Mouse (Mus musculus) frontal cortex, postnatal 36 days (tissue): ENCODE measurements around the gene E130308A19Rik.

ENCODE experiments used
- DNase-seq, 2 experiments: peaks; one replicate each; pipeline ENCODE4 v3.0.0; 2022; ENCODE audit warnings: low spot score in 2 of 2

E130308A19Rik gene

DNA sequence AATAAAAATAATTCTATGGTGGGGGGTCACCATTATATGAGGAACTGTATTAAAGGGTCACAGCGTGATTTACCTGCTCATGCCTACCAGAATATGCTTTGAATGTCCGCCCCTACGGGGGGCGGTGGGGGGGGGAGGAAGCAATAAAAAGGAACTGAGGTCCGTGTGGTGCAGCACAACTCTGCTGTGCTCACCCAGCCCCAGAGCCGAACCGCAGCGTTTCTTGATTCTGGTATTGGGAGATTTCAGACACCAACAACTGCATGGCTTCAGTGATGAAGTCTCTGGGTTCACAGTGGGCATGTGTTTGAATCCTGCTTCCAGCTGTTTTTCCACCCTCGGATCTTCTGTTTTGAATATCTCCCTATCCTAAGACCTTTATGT lies 101.9 kb downstream of the E130308A19Rik start:
- no peak for DNase-seq

DNA sequence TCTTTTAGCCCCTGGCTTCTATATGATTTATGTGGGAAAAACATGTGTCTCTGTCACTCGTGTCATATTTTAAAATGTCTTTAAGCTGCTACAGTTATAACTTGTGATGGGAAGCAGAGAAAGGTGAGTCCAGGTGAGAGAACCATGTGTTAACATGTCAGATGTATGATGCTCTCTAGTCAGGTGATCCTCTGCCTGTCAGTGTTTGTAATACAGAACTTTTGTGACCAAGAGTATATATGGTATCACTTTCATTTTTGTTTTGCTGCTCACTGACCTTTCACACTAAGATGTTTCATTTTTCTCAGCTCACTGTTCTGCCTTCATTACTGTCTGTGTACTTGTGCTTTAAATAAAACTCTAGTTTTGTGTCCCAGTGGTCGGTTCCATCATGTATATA lies 102.8 kb downstream of the E130308A19Rik start:
- DNase-seq: no peak

DNA sequence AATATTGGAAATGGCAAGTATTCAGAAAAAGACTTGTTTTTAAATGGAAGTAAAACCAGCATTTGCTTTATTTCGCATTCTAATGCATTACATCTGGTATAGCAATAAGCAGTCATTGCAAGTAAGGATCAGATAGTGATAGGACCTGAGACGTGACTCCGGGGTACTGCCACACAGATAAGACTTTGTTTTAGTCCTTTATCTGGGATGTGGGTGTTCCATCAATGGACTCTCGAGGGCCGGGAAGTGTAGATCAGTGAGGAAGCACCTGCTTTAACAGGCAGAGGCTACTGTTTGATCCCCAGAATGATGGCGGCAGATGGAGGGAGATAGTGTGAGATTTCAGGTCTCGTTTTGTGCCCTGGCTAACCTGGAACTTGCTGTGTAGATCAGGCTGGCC lies 105.5 kb downstream of the E130308A19Rik start:
- no peak for DNase-seq

DNA sequence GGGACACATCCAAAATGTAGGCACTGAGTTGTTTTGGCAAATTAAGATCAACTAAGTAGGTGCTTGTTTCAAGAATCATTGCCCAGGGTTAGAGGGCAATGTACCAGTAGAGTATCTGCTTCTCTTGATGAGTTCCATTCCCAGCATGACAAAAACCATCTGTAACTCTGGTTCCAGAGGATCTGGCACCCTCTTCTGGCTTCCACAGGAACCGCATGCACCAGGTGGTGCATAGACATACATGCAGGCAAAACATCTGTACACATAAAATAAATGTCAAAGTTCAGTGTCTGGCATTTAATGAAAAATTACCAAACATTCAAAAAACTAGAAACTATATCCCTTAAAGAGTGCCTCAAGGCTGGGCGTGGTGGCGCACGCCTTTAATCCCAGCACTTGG lies 113.3 kb downstream of the E130308A19Rik start:
- DNase-seq: no peak

DNA sequence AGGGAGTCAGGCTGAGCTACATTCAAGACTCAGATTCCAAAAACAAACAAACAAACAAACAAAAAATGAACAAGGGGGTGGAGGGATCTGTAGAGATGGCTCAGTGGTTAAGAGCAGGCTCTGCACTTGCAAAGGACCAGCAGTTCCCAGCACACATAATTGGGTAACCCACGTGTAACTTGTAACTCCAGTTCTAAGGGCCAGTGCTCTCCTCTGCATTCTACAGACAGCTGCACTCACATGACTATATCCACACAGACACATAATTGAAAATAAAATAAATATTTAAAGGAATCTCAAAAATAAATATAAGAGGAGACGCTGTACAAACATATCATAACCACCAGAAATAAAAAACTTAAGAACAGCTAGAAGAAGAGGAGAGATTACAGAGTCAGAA lies 113.9 kb downstream of the E130308A19Rik start:
- DNase-seq: no peak

DNA sequence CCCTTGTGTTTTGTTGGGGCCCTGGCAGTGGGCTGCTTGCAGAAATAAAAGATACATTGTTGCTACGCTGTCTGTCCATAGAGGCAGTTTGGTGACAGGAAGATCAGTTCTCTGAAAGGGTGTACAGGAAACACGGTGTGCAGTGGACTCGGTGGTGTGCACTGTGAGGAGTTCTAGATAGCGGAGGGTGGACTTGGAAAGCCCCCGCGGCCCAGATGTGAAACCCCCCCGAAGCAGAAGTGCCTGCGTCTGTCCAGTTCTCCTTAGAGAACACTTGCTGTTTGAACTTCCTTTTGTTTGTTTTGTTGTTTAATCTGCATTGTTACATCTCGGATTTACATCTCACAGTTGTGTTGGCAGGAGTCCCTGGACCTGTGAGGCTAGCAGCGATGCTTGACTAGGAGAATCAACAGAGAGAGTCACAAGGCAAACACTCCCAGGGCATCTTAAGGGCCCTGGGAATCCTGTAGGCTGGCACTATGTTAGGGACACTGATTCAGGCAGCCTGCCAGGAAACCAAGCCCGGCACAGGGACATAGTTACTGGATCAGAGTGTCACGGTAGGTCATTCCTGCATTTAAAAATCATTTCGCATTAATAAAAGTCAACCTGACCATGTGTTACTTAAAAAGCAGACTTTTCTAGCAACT lies 127.6 kb downstream of the E130308A19Rik start:
- DNase-seq: no peak

DNA sequence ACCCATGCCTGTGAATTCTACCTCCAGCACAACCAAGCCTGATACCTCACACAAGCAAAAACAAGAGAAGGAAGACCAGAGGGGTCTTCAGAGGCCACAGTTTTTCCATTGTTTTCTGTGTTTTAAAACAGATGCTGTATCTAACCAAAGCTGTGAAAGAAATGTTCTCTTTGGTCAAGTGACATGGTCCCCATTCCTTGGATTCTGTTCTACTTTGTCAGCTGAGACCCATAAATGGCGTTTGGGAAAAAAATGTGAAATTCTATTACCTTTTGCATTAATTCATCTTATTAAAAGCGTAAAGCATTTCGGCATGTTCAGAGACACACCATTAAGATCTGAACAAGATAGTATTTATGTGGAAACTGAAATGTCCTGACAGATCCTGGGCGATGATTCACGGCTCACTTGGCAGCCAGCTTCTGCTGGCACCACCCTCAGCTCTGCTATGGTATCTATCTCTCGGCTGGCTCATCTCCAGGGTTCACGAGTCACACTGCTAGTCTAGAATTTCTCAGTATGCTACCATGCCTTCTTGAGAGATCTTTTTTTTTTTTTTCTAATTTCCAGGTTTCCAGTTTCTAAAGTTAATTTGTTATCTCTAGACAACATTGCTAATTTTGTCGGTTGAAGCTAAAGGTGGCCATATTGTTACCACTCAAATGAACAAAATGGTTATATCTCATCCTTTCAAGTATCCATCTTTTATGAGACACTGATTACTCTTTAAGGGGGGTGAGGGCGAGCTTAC lies 130.5 kb downstream of the E130308A19Rik start:
- DNase-seq: peak; percentile 70 to 80

DNA sequence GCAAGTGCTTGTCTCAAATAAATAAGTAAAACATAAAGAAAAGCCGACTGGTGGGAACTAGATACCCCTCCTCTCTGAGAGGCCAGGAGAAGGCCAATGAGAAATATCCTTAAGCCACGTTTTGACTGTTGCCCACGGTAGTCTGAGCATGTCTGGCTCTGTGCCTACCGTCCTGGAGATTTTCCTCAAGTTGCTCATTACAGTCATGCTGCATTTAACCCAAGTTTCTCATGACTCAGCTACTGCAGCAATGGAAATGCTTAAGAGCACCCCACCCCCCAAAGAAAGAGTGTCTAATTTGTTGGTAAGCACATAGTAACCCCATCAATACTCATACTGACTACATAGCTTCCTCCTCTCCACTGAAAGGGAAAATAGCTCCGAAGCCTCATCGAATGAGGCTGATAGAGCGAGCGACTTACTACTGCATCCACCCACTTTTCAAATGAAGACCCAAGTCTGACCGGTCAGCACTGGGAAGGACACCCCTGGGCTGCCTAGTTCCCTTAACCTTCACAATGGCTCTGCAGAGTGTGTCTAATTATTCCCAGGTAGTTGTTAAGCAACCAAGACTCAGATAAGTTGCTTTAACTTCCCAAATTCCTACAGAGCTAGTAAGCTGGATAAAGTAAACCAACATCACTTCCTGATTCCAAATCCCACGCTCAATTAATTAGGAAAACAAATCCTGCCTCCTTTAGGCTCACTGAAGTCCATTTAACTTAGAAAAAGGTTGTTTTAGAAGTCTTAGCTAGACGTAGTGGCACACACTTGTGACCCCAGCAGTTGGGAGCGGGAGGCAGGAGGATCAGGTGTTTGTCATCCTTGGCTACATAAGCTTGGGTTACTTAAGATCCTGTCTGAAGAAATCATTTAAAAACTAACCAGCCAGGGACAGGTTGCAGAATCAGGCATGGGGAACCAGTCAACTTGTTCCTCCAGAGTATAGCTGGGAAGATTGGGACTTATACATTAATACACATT lies 131.7 kb downstream of the E130308A19Rik start:
- no peak for DNase-seq

DNA sequence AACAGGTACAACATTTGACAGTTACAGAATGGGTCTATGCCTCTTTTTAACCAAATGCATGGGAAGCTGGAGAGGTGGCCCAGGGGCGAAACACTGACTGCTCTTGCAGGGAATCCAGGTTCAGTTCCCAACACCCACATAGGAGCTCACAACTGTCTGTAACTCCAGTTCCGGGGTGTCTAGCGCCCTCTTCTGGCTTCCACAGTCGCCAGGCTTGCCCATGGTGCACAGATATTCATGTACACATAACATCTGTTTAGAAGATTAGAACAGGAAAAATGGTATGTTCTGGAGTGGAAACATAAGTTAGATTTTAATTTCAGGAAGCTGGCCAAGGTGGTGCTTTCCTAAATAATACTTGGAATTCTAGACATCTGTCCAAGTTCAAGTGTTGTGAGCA lies 134.0 kb downstream of the E130308A19Rik start:
- DNase-seq: no peak

DNA sequence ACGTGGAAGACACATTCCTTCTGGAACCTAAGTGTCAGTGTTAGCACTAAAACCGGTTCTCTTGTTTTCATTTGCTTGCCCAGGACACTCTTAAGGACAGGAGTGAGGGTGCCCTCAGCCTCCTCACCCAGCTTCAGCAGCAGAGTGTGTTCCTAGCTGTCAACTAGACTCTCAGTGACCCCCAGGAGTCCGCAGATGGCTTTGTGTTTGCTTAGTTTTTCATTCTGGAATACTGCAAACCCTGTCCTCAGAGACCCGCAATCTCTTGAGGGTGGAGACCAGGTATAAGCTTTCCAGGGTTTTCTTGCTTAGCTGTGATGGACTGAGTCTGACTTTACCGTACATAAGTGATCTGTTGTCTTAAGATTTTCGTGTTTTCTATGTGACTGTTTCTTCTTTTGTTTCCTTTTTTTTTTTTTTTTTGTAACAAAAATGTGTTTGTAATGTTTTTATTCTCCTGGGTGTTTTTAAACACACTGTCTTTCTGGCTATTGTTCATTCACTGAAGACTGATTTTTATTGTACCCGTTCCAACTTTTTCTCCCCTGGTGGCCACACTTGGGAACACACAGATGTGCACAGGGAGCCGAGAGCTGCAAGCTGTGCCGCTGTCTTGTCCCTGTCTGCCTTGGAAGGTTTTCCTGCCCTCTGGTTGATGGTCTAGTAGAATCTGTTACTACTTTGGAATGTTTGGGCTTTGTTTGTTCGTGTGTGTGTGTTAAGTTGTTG lies 134.8 kb downstream of the E130308A19Rik start:
- DNase-seq: peak; percentile 29

DNA sequence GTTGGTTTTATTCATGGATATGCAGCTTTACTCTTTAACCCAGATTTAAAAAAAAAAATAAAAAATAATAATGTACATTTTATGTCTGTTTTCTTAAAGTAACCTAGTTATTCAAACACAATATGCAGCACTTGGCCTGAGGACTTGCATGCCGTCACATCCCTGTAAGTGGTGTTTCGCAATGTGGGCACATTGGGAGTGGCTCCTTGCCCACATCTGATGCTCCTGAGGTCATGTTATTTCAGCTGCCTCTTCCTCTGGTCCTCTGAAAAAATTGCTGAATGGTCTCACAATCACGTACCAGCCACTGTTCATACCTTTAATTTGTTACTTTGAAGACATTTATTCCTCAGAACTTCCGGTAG lies 135.3 kb downstream of the E130308A19Rik start:
- DNase-seq: no peak

DNA sequence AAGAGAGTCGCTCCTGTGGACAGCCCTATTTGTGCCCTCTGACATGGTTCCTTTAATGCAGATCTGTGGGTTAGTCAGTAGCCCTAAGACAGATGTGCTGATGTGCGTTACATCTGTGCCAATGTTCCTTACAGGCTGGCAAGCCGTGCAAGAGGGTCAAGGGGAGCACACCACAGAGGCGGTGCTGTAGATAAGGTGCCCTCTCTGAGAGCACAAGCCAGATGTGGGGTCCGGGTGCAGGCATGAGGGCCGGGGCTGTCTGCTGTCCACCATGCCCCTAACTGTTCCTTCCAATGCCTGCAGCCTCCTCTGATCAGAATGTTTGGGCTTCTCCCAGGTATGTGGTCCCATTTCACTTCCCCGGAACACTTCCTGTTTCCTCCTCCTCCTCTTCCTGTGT lies 138.9 kb downstream of the E130308A19Rik start:
- no peak for DNase-seq

DNA sequence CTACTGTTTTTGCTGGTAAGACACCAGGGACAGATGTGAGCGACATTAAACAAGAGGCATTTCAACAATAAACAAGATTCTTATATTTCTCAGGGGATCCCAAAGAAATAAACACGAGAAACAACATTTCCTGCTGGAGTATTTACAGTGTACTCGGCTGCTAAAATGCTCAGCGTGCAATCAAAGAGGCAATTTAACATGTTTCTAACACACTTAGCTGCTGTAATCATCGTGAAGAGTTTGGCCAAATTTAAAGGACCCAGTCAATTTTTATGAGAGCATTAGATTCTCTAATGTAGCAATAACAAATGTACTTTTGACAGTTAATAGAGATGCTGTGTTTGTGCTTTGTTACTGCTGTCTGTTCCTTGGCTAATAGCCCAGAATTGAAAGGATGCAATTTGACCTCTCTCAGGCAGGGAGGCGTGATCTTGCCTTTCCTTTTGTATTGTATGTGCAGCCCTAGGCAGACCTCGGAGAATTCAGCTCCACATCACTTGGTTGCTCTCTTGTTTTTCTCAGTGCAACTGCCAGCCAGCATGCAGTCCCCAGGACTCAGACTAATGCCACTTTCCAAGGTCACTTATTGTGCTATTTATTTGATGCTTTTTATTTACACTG lies 139.5 kb downstream of the E130308A19Rik start:
- DNase-seq: no peak

DNA sequence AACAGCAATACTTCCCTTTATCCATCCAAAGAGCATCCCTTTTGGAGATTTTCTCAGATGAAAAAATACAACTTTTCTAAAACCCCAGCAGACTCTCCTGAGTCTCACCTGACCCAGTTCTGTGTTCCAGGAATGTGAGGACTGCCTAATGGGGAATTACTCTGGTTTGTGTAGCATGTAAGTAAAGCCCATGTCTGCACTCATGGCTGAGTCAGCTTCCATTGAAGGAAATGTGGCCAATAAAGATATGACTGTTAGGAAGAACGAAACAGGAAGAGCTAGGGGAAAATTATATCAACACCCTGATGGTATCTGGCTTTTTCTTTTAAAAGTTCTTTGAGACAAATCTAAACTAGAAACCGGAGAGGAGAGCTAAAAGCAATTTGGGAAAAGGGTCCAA lies 141.7 kb downstream of the E130308A19Rik start:
- no peak for DNase-seq

DNA sequence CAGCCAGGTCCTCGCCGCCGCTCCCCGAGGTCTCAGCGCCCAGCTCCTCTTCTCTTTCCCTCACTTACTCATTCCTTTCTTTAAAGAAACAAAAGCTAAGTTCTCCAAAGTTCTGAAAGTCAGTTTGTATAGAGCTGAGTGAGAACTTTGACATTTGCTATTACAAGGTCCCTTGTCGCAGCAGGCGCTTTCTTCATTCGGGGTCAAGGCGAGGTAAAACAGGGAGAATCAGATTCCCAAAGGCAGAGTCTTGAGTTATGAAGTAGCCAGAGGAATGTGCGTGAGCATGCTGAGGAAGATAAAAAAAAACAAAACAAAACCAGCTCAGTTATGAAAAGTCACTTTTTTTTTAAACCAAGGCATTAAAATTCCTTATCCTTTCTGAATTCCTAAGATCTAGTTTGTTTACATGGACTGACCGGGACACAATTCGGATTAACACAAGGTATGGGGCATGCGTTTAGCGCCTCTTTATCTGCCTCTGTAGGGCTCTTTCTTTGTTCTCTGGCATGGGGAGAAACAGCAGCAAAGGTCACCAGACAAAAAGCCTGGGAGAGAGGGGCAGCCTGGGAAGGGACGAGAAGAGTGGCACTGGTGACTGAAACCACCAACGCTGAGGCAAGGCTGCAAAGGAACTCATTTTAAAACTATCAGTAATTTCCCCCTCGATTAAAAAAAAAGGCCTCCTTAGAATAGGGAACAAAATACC lies 146.3 kb downstream of the E130308A19Rik start:
- DNase-seq: no peak

DNA sequence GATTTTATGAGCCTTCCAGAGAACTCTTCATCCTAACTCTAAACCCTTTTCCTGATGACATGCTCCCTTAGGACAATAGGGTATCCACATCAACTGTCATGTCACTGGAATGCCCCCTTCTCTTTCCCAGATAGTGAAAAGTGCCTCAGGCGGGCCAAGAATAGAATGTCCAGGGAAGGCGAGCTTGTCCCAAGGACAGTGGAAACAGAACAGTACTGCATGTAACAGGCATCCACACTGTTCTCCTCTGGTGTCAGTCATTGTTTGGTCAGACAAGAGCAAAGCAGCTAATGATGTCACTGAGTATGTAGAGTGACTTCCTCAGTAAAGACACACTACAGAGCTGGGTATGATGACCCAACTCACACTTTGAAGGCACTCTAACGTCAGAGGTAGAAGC lies 151.8 kb downstream of the E130308A19Rik start:
- no peak for DNase-seq

DNA sequence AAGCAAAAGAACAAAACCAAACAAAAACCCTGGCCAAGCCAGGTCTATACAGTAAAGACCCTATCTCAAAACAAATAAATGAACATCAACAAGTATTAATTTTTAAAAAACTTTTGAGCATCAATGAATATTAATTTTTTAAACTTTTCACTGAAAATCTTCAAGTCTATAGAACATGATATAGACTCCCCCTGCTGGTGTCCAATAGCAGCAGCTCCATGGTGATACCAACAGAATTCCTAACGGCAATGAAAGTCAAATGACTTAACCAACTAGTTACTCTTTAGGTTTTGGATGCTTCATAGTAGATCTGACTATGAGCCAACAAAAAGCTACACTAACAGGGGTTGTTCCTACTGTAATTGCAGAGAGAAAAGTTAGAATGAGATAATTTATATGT lies 154.6 kb downstream of the E130308A19Rik start:
- DNase-seq: no peak

DNA sequence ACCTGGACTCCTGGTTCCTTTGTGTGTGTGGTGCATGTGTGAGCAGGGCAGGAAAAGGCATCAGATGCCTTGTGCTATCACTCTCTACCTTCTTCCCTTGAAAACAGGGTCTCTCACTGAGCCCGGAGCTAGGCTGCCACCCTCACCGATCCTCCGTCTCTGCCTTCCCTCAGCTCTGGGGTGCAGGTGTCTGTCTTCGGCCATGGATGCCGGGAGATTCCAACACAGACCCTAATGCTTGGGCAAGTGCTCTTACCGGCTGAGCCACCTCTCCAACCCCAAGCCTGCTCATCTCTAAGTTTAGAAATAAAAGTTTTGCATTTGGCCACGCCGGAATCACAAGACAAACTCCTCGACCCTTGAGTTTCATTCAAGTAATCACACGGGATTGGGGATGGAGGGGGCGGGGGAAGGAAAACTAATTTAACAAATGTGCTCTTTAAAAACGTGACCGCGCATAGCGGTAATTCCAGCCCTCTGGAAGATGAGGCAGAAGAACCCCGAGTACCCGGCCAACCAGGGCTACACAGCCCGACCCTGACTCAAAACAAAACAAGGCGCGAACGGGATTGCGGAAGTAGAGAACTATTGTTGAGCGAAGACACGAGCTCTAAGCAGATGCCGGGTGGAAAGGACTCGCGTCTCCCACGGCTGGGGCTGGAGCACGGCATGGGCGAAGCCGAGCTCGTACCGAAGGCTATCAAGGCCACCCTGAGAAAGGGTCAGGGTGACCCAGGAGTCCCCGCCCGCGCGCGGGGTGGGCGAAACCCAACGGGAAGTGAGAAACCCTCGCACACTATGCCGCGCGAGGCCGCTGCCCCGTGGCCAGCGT lies 157.1 kb downstream of the E130308A19Rik start:
- DNase-seq: peak in 1 of 2 experiments; percentile 10

DNA sequence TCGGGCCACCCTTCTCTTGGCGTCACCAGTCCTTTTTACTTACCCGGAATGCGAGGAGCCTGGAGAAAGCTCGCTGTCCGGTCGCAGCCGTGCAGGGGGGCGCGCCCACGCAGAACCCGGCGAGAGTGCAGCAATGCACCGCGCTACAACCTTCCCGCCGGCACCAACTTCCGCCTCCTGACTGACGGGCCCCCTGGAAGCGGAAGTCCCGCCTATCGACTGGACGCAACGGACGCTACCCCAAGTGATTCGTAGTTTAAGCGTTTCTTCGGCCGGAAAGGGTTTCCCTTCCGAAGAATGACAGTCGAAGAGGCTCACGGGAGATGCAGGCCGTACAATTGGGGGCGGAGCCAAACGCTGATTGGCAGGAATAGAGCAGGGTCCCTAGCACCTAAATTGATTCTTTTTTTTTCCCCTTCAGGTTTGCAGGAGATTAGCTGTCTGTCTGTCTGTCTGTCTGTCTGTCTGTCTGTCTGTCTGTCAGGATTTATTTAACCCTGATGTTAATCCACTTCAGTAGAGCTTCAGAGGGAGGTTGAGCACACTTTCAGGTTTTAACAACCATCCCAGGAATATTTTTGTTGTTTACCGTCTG lies 157.8 kb downstream of the E130308A19Rik start:
- DNase-seq: peak; percentile 94 to 96
